Mouse (Mus musculus) CD4-positive, CD25-positive, alpha-beta regulatory T cell, adult 4 months (primary cell): ENCODE measurements around the gene Lcn11. TPM values are rescaled to one million over a fixed set of nuclear protein-coding genes. Genes with fewer than 3 reads are reported as not detected.

Source experiments
- ATAC-seq: one replicate; pipeline ENCODE4 v1.8.0; 2017
- polyA plus RNA-seq, 2 experiments: library from polyadenylated mRNA; unstranded; fragments of 100-300 nt; shearing (Covaris generic); gene quantifications; one replicate each; pipeline ENCODE4 v1.2.1; 2017

Gene Lcn11
- polyA plus RNA-seq, 2 experiments from 2014 or later = not detected

- peak; percentile 70 for ATAC-seq
Measured at GRCm38 (mm10) chr2:25828344-25828947, 51.6 kb downstream of the Lcn11 start.

Other genes starting within 250 kb of the Lcn11 start
- 100 to 1,000 TPM in 1 of 2 experiments, 10 to 100 TPM in 1; 83.7 to 125 TPM for gene Traf2, start 230.1 kb upstream of the Lcn11 start, polyA plus RNA-seq
- 100 to 1,000 TPM; 257 to 281 TPM for gene Edf1, start 219.2 kb upstream of the Lcn11 start, polyA plus RNA-seq
- gene Mamdc4, start 202.2 kb upstream of the Lcn11 start, polyA plus RNA-seq = 1 to 10 TPM; 1.6 to 4.7 TPM
- gene Phpt1, start 201.8 kb upstream of the Lcn11 start, polyA plus RNA-seq = 10 to 100 TPM; 53.9 to 66.8 TPM
- not detected for gene Ajm1, start 195.3 kb upstream of the Lcn11 start, polyA plus RNA-seq
- 10 to 100 TPM; 17.0 to 20.1 TPM for gene Rabl6, start 168.5 kb upstream of the Lcn11 start, polyA plus RNA-seq
- not detected for gene Ccdc183, start 159.3 kb upstream of the Lcn11 start, polyA plus RNA-seq
- under 1 TPM in 1 of 2 experiments, not detected in 1; 0.94 TPM for gene Tmem141, start 155.0 kb upstream of the Lcn11 start, polyA plus RNA-seq
- 1 to 10 TPM; 1.8 to 3.5 TPM for gene Fcna, start 149.0 kb upstream of the Lcn11 start, polyA plus RNA-seq
- not detected for gene Lcn8, start 123.9 kb upstream of the Lcn11 start, polyA plus RNA-seq
- gene Lcn5, start 119.1 kb upstream of the Lcn11 start, polyA plus RNA-seq = not detected
- not detected for gene Lcn6, start 100.2 kb upstream of the Lcn11 start, polyA plus RNA-seq
- gene Lcn10, start 94.3 kb upstream of the Lcn11 start, polyA plus RNA-seq = 1 to 10 TPM in 1 of 2 experiments, under 1 TPM in 1; 0.69 to 3.0 TPM
- gene Obp2a, start 77.0 kb upstream of the Lcn11 start, polyA plus RNA-seq = not detected
- gene Bmyc, start 70.3 kb upstream of the Lcn11 start, polyA plus RNA-seq = 100 to 1,000 TPM; 100 to 127 TPM
- gene Obp2b, start 40.0 kb upstream of the Lcn11 start, polyA plus RNA-seq = not detected
- not detected for gene Lcn3, start 11.4 kb upstream of the Lcn11 start, polyA plus RNA-seq
- gene Gm13539, start 5.2 kb downstream of the Lcn11 start, polyA plus RNA-seq = not detected
- not detected for gene Glt6d1, start 38.8 kb downstream of the Lcn11 start, polyA plus RNA-seq
- gene Lcn9, start 46.1 kb downstream of the Lcn11 start, polyA plus RNA-seq = not detected
- under 1 TPM in 1 of 2 experiments, not detected in 1; 0.58 TPM for gene Sohlh1, start 70.2 kb downstream of the Lcn11 start, polyA plus RNA-seq
- gene Kcnt1, start 86.7 kb downstream of the Lcn11 start, polyA plus RNA-seq = under 1 TPM; 0.05 to 0.24 TPM
- gene Camsap1, start 206.3 kb downstream of the Lcn11 start, polyA plus RNA-seq = 1 to 10 TPM; 6.0 to 9.7 TPM
- gene Ubac1, start 244.7 kb downstream of the Lcn11 start, polyA plus RNA-seq = 10 to 100 TPM; 10.2 to 11.8 TPM